Mouse (Mus musculus) forebrain, embryonic 12.5 days (tissue): ENCODE measurements around the gene Clec4e. TPM values are rescaled to one million over a fixed set of nuclear protein-coding genes. Genes with fewer than 3 reads are reported as not detected.
"Not testable (repeated sequence)": the region's sequence is repeated elsewhere in the genome, so short reads cannot be mapped to it uniquely, and the experiment has no call there.

Experiments
- ATAC-seq: fragments of 200-750 bp; cut with Nextera tagmentation; 2 replicates; pipeline ENCODE4 v1.8.0; 2017; ENCODE audit warnings: moderate TSS enrichment; ENCODE audit not compliant: low FRiP score
- H3K27ac ChIP-seq: fragments of 300-500 bp; sonication (generic); 2 replicates; pipeline ENCODE4 v1.5.1; 2016; ENCODE audit warnings: mild to moderate bottlenecking
- H3K27me3 ChIP-seq: fragments of 300-500 bp; sonication (generic); 2 replicates; pipeline ENCODE4 v1.6.1; 2016; ENCODE audit warnings: mild to moderate bottlenecking
- H3K36me3 ChIP-seq: fragments of 300-500 bp; sonication (generic); replicated peaks from 2 replicates; pipeline ENCODE4 v1.6.1; 2016; ENCODE audit warnings: mild to moderate bottlenecking
- H3K4me1 ChIP-seq: fragments of 300-500 bp; sonication (generic); 2 replicates; pipeline ENCODE4 v1.6.1; 2016
- H3K4me2 ChIP-seq: fragments of 300-500 bp; sonication (generic); 2 replicates; pipeline ENCODE4 v1.6.1; 2016; ENCODE audit warnings: mild to moderate bottlenecking, moderate library complexity
- H3K4me3 ChIP-seq: fragments of 300-500 bp; sonication (generic); replicated peaks from 2 replicates; pipeline ENCODE4 v1.5.1; 2016; ENCODE audit warnings: mild to moderate bottlenecking
- H3K9ac ChIP-seq: fragments of 300-500 bp; sonication (generic); 2 replicates; pipeline ENCODE4 v1.6.1; 2016; ENCODE audit warnings: mild to moderate bottlenecking
- H3K9me3 ChIP-seq: fragments of 300-500 bp; sonication (generic); 2 replicates; pipeline ENCODE4 v1.6.1; 2016
- WGBS: fragments of 180-500 bp; shearing (Covaris S2); methylation state at CpG from one replicate; pipeline ENCODE4 v1.1.7; 2016; 5-methylcytosine and 5-hydroxymethylcytosine counted together
- polyA plus RNA-seq: library from polyadenylated mRNA; unstranded; fragments of >200 nt; fragmentation: Nextera tagmentation; extraction: Ambion mirVana; gene quantifications from 2 replicates; pipeline ENCODE4 v1.2.1, GENCODE M21; 2016

The Clec4e gene
- polyA plus RNA-seq, 1 experiment from 2014 or later = not detected

DNA sequence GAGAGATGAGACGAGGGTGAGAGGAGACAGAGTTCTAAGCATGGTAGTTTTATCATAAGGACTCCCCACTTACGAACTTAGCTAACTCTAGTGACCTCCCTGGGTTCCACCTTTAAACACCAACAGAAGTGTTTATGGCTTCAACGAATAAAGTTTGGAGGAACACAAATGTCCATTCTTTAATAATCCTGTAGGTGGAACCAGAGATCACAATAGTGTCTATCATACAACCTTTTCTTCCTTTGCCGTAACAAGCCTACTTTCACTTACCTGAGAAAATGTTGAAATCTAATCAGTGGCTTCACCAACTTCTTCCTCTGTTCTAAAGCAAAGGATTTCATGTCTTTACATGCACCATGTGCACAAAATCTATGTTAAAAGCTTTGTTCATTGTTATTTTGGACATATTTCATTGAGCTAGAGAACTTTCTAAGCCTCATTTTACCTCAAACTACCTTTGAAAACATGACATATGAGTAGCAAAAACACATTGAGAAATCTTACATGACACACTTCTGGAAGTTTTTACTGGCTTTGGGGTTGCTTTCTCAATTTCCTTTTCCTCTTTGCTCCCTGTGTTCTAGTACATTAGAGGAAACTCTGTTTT lies 28.0 kb downstream of the Clec4e start, which contains the start of gene Clec4d:
Gene Clec4d, plus strand, starts transcription at position 557 of the 607 bp plus-strand sequence.
- ATAC-seq = no peak
- Histone ChIP-seq H3K27ac (no peak within 1 kb of the TSS), H3K9me3 (no peaks in the 10 kb centered on the region), H3K27me3 (no peaks in the 10 kb centered on the region), H3K4me2 (no peak within 1 kb of the TSS), H3K4me1 (no peaks in the 10 kb centered on the region), H3K36me3 (no peaks in the 10 kb centered on the region), H3K9ac (no peak within 1 kb of the TSS), H3K4me3 (no peak within 1 kb of the TSS)
- WGBS = 84% methylated on average over 4 of the region's 4 CpGs

DNA sequence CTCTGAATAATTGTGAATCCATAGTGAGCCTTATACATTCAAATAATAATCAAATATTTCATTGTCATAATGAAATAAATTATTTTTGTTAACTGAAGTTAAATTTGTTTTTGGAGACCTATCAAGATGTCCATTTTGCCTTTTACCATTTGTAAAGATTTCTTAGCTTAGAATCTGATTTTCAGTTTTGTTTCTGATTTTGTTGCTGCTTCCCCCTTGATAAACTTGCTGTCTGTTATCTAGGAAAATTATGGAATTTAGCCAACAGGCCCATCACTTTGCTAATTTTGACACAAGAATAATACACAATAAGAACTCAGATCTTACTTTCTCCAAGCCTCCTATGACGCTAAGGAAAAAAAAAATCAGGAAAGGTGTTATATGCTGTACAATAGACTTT lies 28.8 kb downstream of the Clec4e start:
- H3K9me3 ChIP-seq = no peaks in the 10 kb centered on the region
- no peak overlapping the region for H3K4me3 ChIP-seq
- H3K4me1 ChIP-seq = no peaks in the 10 kb centered on the region
- no peaks in the 10 kb centered on the region for H3K36me3 ChIP-seq
- ATAC-seq = no peak
- no peak overlapping the region for H3K4me2 ChIP-seq
- no peak overlapping the region for H3K27ac ChIP-seq
- no peak overlapping the region for H3K9ac ChIP-seq
- H3K27me3 ChIP-seq = no peaks in the 10 kb centered on the region
- 97% methylated on average over 1 of the region's 1 CpGs for WGBS

DNA sequence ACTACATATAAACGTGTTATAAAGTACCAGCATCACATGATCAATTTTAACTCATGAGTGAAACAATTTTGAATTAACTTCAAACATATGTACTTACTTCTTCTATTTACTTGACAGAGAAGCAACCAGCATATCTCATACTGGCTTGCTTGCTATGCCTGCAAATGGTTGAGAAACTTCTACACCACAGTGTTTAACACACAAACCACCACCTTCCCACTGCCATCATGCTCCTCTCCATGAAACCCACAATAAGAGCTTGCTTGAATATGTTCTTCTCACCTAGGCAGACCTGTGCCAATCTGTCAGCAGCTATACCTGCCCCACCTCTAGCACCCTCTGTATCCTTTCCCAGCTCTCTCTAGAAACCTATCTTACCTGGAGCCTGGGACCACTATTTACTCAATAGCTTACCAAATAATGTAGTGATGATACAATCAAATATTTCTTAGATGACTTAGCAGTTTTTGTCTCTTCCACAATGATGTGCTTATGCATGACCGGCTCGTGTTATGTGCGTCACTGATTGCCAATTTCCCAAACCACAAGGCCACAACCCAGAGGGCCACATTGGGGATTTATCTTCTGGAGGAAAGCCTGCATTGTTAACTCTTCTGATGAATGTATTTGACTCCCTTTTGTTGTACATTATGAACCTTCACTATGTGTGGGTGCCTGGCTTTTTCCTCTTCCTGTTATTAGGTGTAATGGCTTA lies 29.6 kb downstream of the Clec4e start:
- no peak overlapping the region for H3K27ac ChIP-seq
- no peak overlapping the region for H3K4me2 ChIP-seq
- no peaks in the 10 kb centered on the region for H3K36me3 ChIP-seq
- WGBS = 88% methylated on average over 4 of the region's 4 CpGs
- no peak for ATAC-seq
- no peaks in the 10 kb centered on the region for H3K27me3 ChIP-seq
- no peak overlapping the region for H3K4me3 ChIP-seq
- H3K9me3 ChIP-seq = no peaks in the 10 kb centered on the region
- H3K4me1 ChIP-seq = no peaks in the 10 kb centered on the region
- H3K9ac ChIP-seq = no peak overlapping the region

DNA sequence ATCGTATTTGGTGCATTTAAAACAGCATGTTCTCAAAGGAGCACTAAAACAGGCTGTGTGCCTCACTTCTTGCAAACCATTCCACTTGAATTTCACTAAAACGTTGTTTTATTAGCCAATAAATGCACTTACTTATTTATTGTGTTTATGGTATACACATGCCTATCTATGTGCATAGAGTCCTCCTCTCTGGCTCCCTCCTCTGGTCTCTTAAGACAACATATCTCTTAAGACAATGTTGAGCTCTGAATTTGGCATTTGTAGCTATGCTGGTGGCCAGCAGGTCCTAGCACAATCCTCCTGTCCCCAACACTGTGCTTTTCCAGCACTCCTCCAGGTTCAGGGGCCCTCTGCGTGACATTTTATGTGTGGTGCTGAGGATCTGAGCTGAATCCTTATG lies 30.7 kb downstream of the Clec4e start:
- Histone ChIP-seq H3K9ac (no peak overlapping the region), H3K36me3 (no peaks in the 10 kb centered on the region), H3K4me3 (no peak overlapping the region), H3K27ac (no peak overlapping the region), H3K4me1 (no peaks in the 10 kb centered on the region), H3K27me3 (no peaks in the 10 kb centered on the region), H3K4me2 (no peak overlapping the region), H3K9me3 (no peaks in the 10 kb centered on the region)
- 84% methylated on average over 3 of the region's 3 CpGs for WGBS
- ATAC-seq = no peak

DNA sequence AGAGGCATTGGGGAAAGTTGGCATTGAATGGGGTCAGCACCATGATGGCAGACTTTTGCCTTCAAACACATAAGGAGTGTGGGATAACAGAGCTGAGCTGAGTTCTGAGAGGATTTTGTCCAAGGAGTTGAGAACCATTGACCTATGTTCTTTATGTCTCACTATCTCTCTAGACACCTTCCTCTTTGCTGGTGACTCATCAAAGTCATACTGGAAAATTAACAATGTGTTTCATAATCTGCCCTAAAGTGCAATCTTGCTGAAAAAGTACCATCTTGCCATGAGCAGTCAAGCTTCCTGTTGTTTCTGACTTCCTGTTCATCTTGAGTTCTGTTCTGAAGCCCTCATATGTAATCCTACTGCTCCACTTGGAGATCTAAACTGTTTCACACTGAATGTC lies 36.9 kb downstream of the Clec4e start:
- Histone ChIP-seq H3K27ac (no peak overlapping the region), H3K27me3 (no peaks in the 10 kb centered on the region), H3K9me3 (no peaks in the 10 kb centered on the region), H3K36me3 (no peaks in the 10 kb centered on the region), H3K4me1 (no peaks in the 10 kb centered on the region), H3K9ac (no peak overlapping the region), H3K4me3 (no peak overlapping the region), H3K4me2 (no peak overlapping the region)
- no peak for ATAC-seq

DNA sequence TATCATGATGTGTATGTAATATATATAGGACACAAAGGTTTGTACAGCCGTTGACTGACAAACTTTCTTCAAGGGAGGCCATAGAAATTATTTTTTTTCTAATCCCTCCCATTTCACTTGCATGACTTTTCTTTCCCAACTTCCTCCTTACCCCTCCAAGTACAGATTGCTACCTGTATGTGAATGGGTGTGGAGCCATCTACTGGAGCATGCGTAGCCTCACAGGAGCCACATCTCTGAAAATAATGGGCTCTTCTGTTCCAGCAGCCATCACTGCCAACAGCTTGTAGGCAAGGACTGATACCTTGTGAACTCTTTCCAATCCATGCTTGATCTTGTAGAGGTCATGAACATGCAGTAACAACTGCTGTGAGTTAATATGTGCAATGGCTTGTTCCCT lies 40.8 kb downstream of the Clec4e start:
- not testable (repeated sequence) for H3K4me3 ChIP-seq, H3K27me3 ChIP-seq, H3K9me3 ChIP-seq, H3K27ac ChIP-seq, H3K4me2 ChIP-seq, H3K9ac ChIP-seq, ATAC-seq, H3K4me1 ChIP-seq, H3K36me3 ChIP-seq
- 83% methylated on average over 2 of the region's 2 CpGs for WGBS

DNA sequence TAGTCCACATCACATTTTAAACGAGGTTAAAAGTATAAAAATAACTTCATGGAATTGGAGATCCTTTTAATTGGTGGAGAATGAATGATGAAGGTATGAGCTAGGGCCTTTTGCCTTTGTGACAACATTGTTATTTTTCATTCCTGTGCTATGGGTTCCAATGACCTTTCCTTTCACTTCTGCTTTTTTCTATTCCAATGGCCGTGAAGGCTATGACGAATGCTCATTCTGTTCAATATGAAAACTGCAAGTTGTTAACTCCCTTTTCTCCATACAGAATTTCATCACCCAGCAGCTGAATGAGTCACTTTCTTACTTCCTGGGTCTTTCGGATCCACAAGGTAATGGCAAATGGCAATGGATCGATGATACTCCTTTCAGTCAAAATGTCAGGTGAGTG lies 45.5 kb downstream of the Clec4e start:
- 89% methylated on average over 5 of the region's 5 CpGs for WGBS
- H3K4me3 ChIP-seq = no peak overlapping the region
- no peaks in the 10 kb centered on the region for H3K4me1 ChIP-seq
- no peak for ATAC-seq
- no peak overlapping the region for H3K9ac ChIP-seq
- no peaks in the 10 kb centered on the region for H3K9me3 ChIP-seq
- H3K27ac ChIP-seq = no peak overlapping the region
- H3K36me3 ChIP-seq = no peaks in the 10 kb centered on the region
- no peak overlapping the region for H3K4me2 ChIP-seq
- no peaks in the 10 kb centered on the region for H3K27me3 ChIP-seq

DNA sequence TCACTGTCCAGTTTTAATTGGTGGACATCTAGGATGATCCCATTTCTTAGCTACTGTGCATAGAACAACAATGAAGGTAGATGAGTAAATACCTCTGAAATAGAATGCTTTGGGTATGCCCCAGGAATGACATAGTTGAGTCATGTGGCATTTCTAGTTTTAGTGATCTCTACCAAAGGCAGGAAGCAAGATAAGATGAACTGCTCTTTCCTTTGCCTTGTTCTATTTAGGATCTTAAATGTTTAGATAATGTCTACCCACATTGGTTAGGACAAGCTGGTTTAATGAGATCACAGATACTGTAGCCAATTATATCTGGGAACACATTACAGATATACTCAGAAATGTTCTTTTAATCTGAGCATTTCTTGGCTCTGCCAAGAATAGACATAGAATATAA lies 52.1 kb downstream of the Clec4e start:
- Histone ChIP-seq H3K4me1 (no peaks in the 10 kb centered on the region), H3K9me3 (no peaks in the 10 kb centered on the region), H3K27ac (no peak overlapping the region), H3K4me3 (no peak overlapping the region), H3K36me3 (no peaks in the 10 kb centered on the region), H3K27me3 (no peaks in the 10 kb centered on the region), H3K4me2 (no peak overlapping the region), H3K9ac (no peak overlapping the region)
- ATAC-seq = no peak

Other genes with a start within 250 kb of the Clec4e start
- not detected in 2 replicates for gene Clec4b1, start 239.9 kb downstream of the Clec4e start, polyA plus RNA-seq
- 0.73 and 0.98 TPM in 2 replicates for gene Clec4a2, start 183.4 kb downstream of the Clec4e start, polyA plus RNA-seq
- not detected in 2 replicates for gene Clec4b2, start 117.0 kb downstream of the Clec4e start, polyA plus RNA-seq
- gene Clec4n, start 60.0 kb downstream of the Clec4e start, polyA plus RNA-seq = 0.47 and 0.51 TPM in 2 replicates
- not detected in 2 replicates for gene Clec4d, start 27.8 kb downstream of the Clec4e start, polyA plus RNA-seq
- not detected in 2 replicates for gene Vmn2r19, start 18.5 kb upstream of the Clec4e start, polyA plus RNA-seq
- not detected in 2 replicates for gene Vmn2r20, start 128.2 kb upstream of the Clec4e start, polyA plus RNA-seq
- gene Vmn2r21, start 243.5 kb upstream of the Clec4e start, polyA plus RNA-seq = not detected in 2 replicates